Mouse (Mus musculus): Measurements from ENCODE around the gene Myo15.

- TF ChIP-seq POLR2A (IDR thresholded peaks at IDR 0.05; ENCODE audit: extremely low read depth, insufficient read depth, low read length) (no peak), CTCF (IDR thresholded peaks at IDR 0.05; ENCODE audit: extremely low read depth, insufficient read depth, low read length) (no peak)
Measured at GRCm38 (mm10) chr11:60433501-60433900, 35.6 kb upstream of the Myo15 start.
